Mouse (Mus musculus): ENCODE results near the gene Carmil1. TPM values are rescaled to one million over a fixed set of nuclear protein-coding genes. Genes with fewer than 3 reads are reported as not detected.

The Carmil1 gene
- polyA plus RNA-seq, 1 experiment from 2014 or later = 12.4 TPM

DNA sequence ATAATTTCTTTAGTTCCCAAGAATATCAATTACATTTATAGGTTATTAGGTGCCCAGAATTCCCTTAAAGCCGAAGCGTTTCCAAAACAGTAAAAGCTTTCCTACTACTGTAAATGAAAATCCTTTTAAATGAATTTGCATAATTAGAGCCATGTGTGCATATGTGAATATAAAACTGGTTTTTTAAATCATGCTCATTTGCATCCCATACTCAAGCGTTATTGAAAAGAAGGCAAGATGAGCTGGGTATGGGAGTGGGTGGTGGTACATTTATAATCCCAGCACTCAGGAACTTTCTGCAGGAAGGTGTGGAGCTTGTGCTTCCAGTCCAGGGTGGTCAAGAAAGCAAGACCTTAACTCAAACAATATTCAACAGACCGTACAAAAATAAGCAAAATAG, 178.3 kb downstream of the Carmil1 start:
- Histone ChIP-seq H3K4me3 (no peak overlapping the region), H3K27me3 (replicated peaks) (peaks cover 49% of the 10 kb centered on the region), H3K27ac (ENCODE audit: poor library complexity, severe bottlenecking) (no peak overlapping the region), H3K4me2 (no peak overlapping the region), H3K9me3 (replicated peaks) (no peaks in the 10 kb centered on the region), H3K36me3 (no peaks in the 10 kb centered on the region), H3K9ac (no peak overlapping the region), H3K4me1 (replicated peaks) (peaks cover 27% of the 10 kb centered on the region)
- no peak for ATAC-seq (ENCODE audit: insufficient number of reproducible peaks, low FRiP score)
- WGBS = 90% methylated on average over 4 of the region's 4 CpGs

DNA sequence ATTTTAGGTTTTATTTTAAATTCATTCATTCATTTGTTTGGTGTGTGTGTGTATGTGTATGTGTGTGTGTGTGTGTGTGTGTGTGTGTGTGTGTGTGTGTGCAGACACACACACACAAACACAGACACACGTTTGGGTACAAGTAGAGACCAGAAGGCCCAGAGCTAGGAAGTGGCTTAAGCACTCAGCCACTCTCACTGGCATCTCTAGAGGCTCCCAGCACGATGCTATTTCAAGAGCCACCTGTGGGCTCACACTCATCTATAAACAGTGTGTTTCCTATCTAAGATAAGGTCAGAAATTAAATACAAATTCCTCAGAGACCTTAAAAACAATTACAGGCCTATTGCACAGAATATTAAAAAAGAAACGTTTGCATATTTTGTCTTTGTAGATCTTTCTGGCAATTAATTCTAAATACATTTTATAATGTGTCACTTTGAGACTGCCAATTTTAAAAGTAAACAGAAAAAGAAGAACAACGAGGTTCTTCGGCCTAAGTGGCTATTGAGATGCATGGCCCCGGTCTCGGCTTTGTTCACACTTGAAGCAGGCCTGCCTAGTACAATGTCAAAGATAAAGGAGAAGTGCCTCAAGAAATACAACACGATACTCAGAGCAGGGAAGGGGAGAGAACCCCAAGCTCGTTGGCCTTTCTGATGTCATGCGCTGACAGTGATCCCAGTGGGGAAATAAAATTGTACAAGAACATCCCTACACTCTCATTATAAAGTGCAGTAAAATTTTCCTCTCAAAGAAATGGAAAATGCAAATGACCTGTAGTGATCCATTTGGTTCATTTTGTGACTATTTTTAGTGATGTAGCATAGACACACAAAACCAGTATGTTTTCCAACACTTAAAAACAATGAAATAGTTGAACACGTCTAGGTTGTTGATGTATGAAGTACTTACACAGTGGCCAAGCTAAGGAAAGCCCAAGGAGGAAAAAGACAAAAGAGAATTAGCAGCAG, 179.2 kb downstream of the Carmil1 start:
- Histone ChIP-seq H3K4me3 (no peak overlapping the region), H3K4me1 (replicated peaks) (peaks cover 24% of the 10 kb centered on the region), H3K36me3 (no peaks in the 10 kb centered on the region), H3K9ac (no peak overlapping the region), H3K4me2 (no peak overlapping the region), H3K9me3 (replicated peaks) (no peaks in the 10 kb centered on the region), H3K27ac (ENCODE audit: poor library complexity, severe bottlenecking) (no peak overlapping the region), H3K27me3 (replicated peaks) (peaks cover 49% of the 10 kb centered on the region)
- ATAC-seq (ENCODE audit: insufficient number of reproducible peaks, low FRiP score) = no peak
- WGBS = 36% methylated on average over 11 of the region's 11 CpGs

DNA sequence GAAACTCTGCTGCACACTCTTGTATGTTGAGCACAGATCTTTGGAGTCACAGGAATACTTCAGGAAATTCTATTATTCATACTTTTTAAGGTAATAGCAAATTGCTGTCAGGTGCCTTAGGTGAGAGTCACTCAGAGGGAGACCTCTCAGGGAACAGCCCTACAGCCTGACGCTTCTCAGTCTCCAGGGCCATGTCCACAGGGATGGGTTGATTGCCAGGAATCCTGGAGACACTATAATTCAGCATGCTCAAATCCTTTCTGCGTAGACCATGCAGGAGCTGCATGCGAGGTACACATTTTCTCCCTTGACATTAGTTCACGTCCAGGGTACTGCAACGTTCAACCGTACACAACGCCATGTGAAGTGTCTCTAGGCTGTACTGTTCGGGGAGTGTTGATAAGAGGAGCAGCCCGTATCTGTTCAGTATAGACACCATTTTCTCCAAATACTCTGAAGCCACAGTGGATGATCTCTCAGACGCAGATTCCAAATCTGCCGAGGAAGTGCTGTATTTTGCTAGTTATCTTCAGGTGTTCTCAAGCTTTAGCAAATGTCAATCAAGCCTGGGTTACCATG, 180.0 kb downstream of the Carmil1 start:
- H3K36me3 ChIP-seq = no peaks in the 10 kb centered on the region
- ATAC-seq (ENCODE audit: insufficient number of reproducible peaks, low FRiP score) = no peak
- H3K4me2 ChIP-seq = no peak overlapping the region
- peaks cover 50% of the 10 kb centered on the region for H3K27me3 ChIP-seq (replicated peaks)
- no peak overlapping the region for H3K9ac ChIP-seq
- no peaks in the 10 kb centered on the region for H3K9me3 ChIP-seq (replicated peaks)
- H3K27ac ChIP-seq (ENCODE audit: poor library complexity, severe bottlenecking) = no peak overlapping the region
- no peak overlapping the region for H3K4me3 ChIP-seq
- WGBS = 60% methylated on average over 11 of the region's 11 CpGs
- H3K4me1 ChIP-seq (replicated peaks) = peaks cover 16% of the 10 kb centered on the region; the same call in 1 of the 2 replicates

DNA sequence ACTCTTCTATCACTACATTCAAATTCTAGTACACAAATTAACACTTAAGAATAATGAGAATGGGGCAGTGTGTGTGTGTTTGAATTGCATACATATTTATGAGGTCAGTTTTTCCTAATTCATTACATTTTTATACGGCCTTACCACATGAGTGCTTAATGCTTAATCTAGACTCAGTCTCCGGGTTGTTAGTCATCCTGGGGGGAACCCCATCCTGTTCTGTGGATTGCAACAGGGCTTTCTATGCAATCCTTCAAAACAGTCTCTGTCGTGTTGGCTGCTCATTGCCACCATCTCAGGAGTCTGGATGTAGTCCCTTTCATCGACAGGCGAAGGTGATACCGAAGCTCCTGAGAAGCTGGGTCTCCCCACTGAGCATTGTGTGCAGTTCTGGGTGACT, 184.0 kb downstream of the Carmil1 start:
- 87% methylated on average over 6 of the region's 6 CpGs for WGBS
- H3K9ac ChIP-seq = no peak overlapping the region
- H3K4me3 ChIP-seq = no peak overlapping the region
- no peak overlapping the region for H3K4me2 ChIP-seq
- 0 out of 2 replicates have a peak, but pooled peaks cover 9% of the 10 kb centered on the region for H3K4me1 ChIP-seq (replicated peaks)
- no peaks in the 10 kb centered on the region for H3K36me3 ChIP-seq
- no peak for ATAC-seq (ENCODE audit: insufficient number of reproducible peaks, low FRiP score)
- H3K9me3 ChIP-seq (replicated peaks) = no peaks in the 10 kb centered on the region
- H3K27me3 ChIP-seq (replicated peaks) = peaks cover 57% of the 10 kb centered on the region
- no peak overlapping the region for H3K27ac ChIP-seq (ENCODE audit: poor library complexity, severe bottlenecking)

DNA sequence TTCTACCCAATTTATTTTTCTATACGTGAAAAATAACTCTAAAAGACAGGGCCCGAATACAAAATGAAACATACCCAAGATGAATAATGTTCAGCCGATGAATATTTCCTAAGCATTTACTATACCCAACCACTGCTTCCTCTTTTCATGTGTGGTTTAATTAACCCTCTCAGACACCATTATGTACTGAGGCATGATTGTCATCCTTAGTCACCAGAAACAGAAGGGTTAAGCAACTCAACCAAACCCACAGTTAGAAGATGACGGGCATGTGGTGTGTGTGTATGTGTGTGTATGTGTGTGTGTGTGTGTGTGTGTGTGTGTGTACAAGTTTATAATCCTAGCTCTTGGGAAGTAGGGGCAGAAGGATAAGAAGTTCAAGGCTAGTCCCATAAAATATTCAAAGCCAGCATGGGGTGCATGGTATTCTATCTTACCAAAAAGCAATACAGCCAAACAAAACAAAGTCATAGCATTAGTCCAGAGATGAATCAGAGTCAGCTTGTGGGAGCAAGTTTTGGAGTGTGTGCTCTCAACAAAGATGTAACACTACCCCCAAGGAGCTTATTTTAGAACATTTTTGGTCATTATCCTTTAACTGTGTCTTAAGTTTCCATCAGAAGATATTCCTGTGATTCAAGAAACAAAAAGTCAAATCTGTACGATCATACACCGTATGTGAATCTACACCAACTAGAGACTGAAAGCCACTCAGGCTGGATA, 185.6 kb downstream of the Carmil1 start:
- 90% methylated on average over 6 of the region's 6 CpGs for WGBS

DNA sequence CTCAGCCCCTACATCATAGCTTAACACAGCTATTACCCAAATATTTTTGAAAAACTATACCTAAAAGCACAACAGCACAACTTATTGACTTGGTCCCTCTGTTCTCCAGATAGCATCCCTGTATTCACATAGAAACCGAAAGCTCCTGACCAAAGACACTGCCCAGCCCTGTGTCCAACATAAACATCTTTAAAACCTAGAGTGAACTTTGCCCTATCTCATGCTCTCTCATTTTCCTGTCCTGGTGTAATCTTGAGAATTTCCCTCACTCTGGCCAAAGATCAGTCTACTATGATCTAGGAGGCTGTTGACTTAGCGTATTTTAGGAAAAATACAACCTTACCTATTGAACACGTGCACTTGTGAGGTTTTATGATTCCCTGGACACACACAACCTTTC, 187.5 kb downstream of the Carmil1 start:
- no peak overlapping the region for H3K4me3 ChIP-seq
- H3K9me3 ChIP-seq (replicated peaks) = no peaks in the 10 kb centered on the region
- H3K36me3 ChIP-seq = no peaks in the 10 kb centered on the region
- peaks cover 38% of the 10 kb centered on the region for H3K27me3 ChIP-seq (replicated peaks)
- no peaks in the 10 kb centered on the region for H3K4me1 ChIP-seq (replicated peaks)
- H3K9ac ChIP-seq = no peak overlapping the region
- ATAC-seq (ENCODE audit: insufficient number of reproducible peaks, low FRiP score) = no peak
- 78% methylated on average over 3 of the region's 3 CpGs for WGBS
- no peak overlapping the region for H3K27ac ChIP-seq (ENCODE audit: poor library complexity, severe bottlenecking)
- H3K4me2 ChIP-seq = no peak overlapping the region

More for the DNA sequence above, 185.6 kb downstream of the Carmil1 start:
- no peak overlapping the region for H3K4me3 ChIP-seq
- H3K9ac ChIP-seq = no peak overlapping the region
- no peaks in the 10 kb centered on the region for H3K9me3 ChIP-seq (replicated peaks)
- no peak overlapping the region for H3K27ac ChIP-seq (ENCODE audit: poor library complexity, severe bottlenecking)
- H3K4me2 ChIP-seq = no peak overlapping the region
- no peak for ATAC-seq (ENCODE audit: insufficient number of reproducible peaks, low FRiP score)
- no peaks in the 10 kb centered on the region for H3K4me1 ChIP-seq (replicated peaks)
- peaks cover 56% of the 10 kb centered on the region for H3K27me3 ChIP-seq (replicated peaks)
- H3K36me3 ChIP-seq = no peaks in the 10 kb centered on the region

DNA sequence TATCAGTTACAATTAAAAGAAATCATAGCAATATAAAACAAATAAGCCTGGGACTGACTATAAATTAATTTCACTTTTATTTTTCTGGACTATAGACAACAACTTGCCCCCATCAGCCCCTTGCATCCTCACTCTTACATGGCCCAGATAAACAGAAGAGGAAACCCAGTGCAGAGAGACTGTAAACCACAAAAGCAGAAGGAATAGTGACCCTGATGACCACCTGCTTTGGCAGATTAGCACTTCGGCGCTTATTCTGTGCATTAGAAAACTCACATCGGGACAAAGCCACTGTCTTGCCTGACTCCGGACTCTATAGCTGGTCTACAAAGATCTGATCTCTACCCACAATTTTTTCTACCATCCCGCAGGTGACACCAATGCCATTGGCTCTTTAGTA, 188.5 kb downstream of the Carmil1 start:
- no peaks in the 10 kb centered on the region for H3K36me3 ChIP-seq
- 83% methylated on average over 5 of the region's 5 CpGs for WGBS
- no peak overlapping the region for H3K9ac ChIP-seq
- H3K9me3 ChIP-seq (replicated peaks) = no peaks in the 10 kb centered on the region
- H3K4me2 ChIP-seq = no peak overlapping the region
- peaks cover 35% of the 10 kb centered on the region for H3K27me3 ChIP-seq (replicated peaks)
- no peaks in the 10 kb centered on the region for H3K4me1 ChIP-seq (replicated peaks)
- no peak overlapping the region for H3K4me3 ChIP-seq
- no peak overlapping the region for H3K27ac ChIP-seq (ENCODE audit: poor library complexity, severe bottlenecking)
- no peak for ATAC-seq (ENCODE audit: insufficient number of reproducible peaks, low FRiP score)

DNA sequence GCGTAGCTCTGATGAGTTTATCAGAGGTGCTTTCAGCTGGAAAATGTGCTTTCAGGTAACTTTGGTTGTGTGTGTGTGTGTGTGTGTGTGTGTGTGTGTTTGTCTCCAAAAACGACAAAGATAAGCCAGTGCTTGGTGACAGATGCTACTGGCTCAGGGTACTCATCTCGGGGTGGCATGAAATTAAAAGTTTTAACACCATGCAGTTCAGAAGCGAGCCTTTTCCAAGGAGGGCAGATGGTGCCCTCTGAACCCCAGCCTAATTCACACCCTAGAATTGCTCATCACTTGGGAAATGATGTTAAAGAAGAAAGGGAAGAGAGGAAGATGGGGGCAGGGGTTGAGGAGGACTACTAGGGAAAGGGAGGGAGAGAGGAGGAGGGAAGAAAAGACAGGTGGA, 198.4 kb downstream of the Carmil1 start:
- Histone ChIP-seq H3K27ac (ENCODE audit: poor library complexity, severe bottlenecking) (no peak overlapping the region), H3K9me3 (replicated peaks) (no peaks in the 10 kb centered on the region), H3K4me3 (no peak overlapping the region), H3K4me2 (no peak overlapping the region), H3K36me3 (no peaks in the 10 kb centered on the region), H3K9ac (no peak overlapping the region), H3K27me3 (replicated peaks) (0 out of 2 replicates have a peak, but pooled peaks cover 3% of the 10 kb centered on the region), H3K4me1 (replicated peaks) (no peaks in the 10 kb centered on the region)
- ATAC-seq (ENCODE audit: insufficient number of reproducible peaks, low FRiP score) = no peak
- 66% methylated on average over 4 of the region's 4 CpGs for WGBS

DNA sequence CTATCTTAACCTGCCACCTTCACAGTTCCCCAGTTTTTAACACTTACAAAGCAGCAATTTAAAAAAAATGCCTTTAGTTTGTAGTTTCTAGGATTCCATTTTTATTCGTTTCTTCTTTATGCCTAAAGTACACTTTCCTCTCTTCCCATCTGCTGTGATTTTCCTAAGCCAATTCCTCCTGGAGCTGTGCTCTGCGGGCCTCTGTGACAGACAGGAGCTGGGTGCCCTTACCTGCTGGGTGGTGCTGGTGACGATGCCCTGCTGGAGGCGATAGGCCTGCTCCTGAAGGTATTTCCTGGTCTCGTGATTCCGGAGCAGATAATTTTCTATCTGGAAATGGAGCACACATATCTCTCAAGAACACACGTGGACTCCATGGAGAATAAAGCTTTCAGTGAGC, 198.9 kb downstream of the Carmil1 start:
- H3K9me3 ChIP-seq (replicated peaks) = no peaks in the 10 kb centered on the region
- no peak for ATAC-seq (ENCODE audit: insufficient number of reproducible peaks, low FRiP score)
- no peak overlapping the region for H3K4me2 ChIP-seq
- 0 out of 2 replicates have a peak, but pooled peaks cover 3% of the 10 kb centered on the region for H3K27me3 ChIP-seq (replicated peaks)
- H3K4me1 ChIP-seq (replicated peaks) = no peaks in the 10 kb centered on the region
- H3K9ac ChIP-seq = no peak overlapping the region
- WGBS = 69% methylated on average over 7 of the region's 7 CpGs
- H3K4me3 ChIP-seq = no peak overlapping the region
- no peak overlapping the region for H3K27ac ChIP-seq (ENCODE audit: poor library complexity, severe bottlenecking)
- H3K36me3 ChIP-seq = no peaks in the 10 kb centered on the region

DNA sequence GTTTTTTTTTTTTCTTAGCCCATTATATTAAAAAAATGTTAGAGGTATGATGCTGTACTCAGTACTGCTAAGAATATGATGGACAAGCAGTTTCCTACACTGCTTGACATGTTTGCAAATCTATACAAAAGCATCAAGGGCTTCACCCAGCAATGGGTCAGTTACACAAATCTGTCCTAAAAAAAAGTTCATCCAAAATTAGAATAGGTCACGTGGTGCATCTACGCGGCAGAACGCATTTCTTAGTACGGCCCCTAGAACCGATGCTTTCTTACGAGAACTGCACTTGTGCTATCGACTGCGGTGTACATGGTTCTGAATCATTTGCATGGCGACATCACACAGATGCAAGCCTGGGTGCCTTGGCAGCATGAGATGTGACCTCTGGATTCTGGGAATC, 208.0 kb downstream of the Carmil1 start:
- Histone ChIP-seq H3K27me3 (replicated peaks) (0 out of 2 replicates have a peak, but pooled peaks cover 3% of the 10 kb centered on the region), H3K36me3 (no peaks in the 10 kb centered on the region), H3K9me3 (replicated peaks) (no peaks in the 10 kb centered on the region), H3K27ac (ENCODE audit: poor library complexity, severe bottlenecking) (no peak overlapping the region), H3K9ac (no peak overlapping the region), H3K4me2 (no peak overlapping the region), H3K4me3 (no peak overlapping the region), H3K4me1 (replicated peaks) (no peaks in the 10 kb centered on the region)
- 92% methylated on average over 10 of the region's 10 CpGs for WGBS
- ATAC-seq (ENCODE audit: insufficient number of reproducible peaks, low FRiP score) = no peak

DNA sequence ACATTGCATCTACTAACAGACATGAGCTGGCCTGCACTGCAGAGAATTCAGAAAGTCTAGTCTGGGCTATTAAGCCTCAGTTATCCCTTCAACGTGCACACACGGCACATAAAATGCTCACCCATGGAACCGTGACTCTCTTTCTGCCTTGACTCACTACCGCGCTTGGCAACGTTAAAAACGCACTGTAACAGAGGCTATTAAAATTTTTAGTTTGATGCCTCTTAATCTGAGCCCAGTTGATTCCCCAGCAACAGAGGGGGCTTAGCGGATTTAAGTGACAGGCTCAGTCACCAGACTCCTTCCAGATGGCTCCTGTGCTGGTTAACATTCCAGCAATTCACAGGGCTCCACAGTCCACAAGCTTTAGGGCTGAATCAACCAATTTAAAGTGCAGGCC, 213.0 kb downstream of the Carmil1 start:
- Histone ChIP-seq H3K4me1 (replicated peaks) (no peaks in the 10 kb centered on the region), H3K36me3 (0 out of 2 replicates have a peak, but pooled peaks cover 3% of the 10 kb centered on the region), H3K27ac (ENCODE audit: poor library complexity, severe bottlenecking) (no peak overlapping the region), H3K27me3 (replicated peaks) (0 out of 2 replicates have a peak, but pooled peaks cover 3% of the 10 kb centered on the region), H3K4me3 (no peak overlapping the region), H3K9ac (no peak overlapping the region), H3K9me3 (replicated peaks) (no peaks in the 10 kb centered on the region), H3K4me2 (no peak overlapping the region)
- 84% methylated on average over 8 of the region's 8 CpGs for WGBS
- no peak for ATAC-seq (ENCODE audit: insufficient number of reproducible peaks, low FRiP score)
